Mouse (Mus musculus): ENCODE results near the gene Gm5930.
"Not testable (repeated sequence)": the region's sequence is repeated elsewhere in the genome, so short reads cannot be mapped to it uniquely, and the experiment has no call there.

Gene Gm5930

DNA sequence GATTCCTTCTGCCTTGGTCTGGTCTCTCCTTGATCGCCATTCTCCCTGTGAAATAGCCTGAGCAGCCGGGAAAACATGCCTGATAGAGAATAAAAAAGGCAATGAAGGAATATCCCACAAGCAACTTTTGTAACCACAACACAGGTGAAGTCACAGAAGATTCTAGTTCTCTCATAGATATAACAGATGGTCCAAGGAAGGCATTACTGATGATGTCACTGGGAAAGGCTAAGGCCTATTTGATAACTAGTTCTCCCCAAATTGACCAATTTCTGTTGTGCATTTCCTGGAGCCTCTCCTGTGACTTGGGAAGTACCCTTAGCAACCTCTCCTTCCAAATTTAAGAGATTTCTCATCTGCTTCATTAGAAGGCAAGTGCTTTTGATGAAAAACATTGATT lies at the start of gene Gm5930:
Gm5930 (minus strand) TSS at position 101 of the 400 bp plus-strand sequence.
- DNase-seq: not testable (repeated sequence)

DNA sequence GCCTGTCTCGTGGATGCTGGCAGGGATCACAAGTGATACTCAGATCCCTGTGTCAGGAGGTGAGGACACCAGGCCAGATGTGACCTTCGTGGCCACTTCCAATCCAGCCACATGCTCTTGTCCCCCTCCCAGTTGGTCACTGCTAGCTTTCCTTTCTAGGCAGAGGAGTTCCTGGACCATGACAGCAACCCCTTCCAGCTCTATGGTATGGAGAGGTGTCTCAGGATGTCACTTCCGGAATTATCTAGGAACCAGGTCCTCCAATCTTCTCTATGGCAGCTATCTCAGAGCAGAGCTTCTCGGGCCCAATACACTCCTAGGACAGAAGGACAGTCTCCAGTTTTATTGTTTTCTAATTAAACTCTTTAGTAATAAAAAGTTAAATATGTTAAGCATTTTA lies 45.8 kb upstream of the Gm5930 start:
- DNase-seq: not testable (repeated sequence)

DNA sequence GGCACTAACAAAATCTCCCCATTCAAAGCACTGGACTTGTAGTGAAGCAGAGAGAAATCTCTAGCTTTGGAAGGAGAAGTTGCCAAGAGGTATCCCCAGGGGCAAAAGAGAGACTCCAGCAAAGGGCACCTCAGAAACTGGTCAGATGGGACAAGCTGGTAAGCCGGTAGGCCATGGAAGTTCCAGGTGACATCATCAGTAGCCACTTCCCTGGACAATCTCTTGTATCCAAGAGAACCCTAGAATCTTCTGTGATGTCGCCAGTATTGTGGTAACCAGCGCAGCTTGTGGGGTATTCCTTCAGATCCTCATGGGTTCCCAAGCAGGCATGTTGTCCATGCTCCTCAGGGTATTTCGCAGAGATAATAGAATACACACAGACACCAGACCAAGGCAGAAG lies 26.7 kb upstream of the Gm5930 start, which contains the start of gene Gm8229:
Gm8229 (plus strand) TSS at position 301 of the 400 bp plus-strand sequence.
- not testable (repeated sequence) for DNase-seq

DNA sequence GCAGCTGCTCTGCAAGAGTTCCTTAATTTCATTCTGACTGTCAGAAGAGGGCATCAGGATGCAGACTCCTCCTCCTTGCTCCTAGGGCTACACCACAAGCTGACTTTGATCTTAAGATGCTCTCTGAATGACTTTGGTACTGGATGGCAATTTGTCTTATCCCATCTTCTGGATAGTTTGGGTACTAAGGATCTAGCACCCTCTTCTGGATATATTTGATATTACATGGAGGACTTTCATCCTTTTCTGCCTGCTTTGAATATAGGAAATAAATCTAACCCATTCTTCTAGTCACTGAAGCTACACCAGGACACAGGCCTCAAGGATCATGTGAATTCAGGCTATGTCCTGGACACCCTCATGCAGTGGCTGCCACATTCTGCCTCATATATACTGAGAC lies 23.9 kb upstream of the Gm5930 start:
- not testable (repeated sequence) for DNase-seq

DNA sequence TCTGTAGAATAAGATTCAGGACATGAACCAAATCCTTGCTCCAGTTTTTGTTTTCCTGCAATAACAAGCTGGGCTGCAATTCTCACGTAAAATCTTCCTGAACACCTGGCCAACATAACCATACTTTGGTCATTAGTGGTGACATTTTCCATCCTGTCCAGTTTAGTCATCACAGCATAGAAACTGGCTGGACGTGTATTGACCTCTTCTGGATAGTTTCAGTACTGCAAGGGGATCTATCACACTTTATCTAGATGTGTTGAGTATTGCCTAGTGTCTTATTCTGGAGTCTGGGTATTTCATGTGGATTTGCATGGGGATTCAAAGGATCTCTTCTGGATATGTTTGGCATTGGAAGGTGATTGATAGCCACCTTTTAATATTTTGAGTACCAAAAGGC lies 23.0 kb upstream of the Gm5930 start:
- DNase-seq: not testable (repeated sequence)

DNA sequence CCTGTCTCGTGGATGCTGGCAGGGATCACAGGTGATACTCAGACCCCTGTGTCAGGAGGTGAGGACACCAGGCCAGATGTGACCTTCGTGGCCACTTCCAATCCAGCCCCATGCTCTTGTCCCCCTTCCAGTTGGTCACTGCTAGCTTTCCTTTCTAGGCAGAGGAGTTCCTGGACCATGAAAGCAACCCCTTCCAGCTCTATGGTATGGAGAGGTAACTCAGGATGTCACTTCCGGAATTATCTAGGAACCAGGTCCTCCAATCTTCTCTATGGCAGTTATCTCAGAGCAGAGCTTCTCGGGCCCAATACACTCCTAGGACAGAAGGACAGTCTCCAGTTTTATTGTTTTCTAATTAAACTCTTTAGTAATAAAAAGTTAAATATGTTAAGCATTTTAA lies 26.3 kb downstream of the Gm5930 start:
- DNase-seq: not testable (repeated sequence)

DNA sequence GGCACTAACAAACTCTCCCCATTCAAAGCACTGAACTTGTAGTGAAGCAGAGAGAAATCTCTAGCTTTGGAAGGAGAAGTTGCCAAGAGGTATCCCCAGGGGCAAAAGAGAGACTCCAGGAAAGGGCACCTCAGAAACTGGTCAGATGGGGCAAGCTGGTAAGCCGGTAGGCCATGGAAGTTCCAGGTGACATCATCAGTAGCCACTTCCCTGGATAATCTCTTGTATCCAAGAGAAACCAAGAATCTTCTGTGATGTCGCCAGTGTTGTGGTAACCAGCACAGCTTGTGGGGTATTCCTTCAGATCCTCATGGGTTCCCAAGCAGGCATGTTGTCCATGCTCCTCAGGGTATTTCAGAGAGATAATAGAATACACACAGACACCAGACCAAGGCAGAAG lies 53.1 kb downstream of the Gm5930 start, which contains the start of gene Gm8220:
Gm8220 (plus strand) TSS at position 301 of the 400 bp plus-strand sequence.
- DNase-seq: not testable (repeated sequence)

Measured in thymus, postnatal 36 days (tissue).